Mouse (Mus musculus): ENCODE data around the gene Gm6169. TPM values are rescaled to one million over a fixed set of nuclear protein-coding genes. Genes with fewer than 3 reads are reported as not detected.

The Gm6169 gene
- polyA plus RNA-seq (2012; ENCODE audit: low replicate concordance) = not detected in 2 replicates

GRCm38 (mm10) chr13:97099187-97099852, at the start of gene Gm6169:
Gene Gm6169, minus strand, starts transcription at chr13:97099237.

GRCm38 (mm10) chr13:97137466-97138400, 38.7 kb upstream of the Gm6169 start, which contains the start of the genes Gfm2 and Nsa2:
Gene Gfm2, plus strand, starts transcription at chr13:97137937.
Gene Nsa2, minus strand, starts transcription at chr13:97137937.

DNA sequence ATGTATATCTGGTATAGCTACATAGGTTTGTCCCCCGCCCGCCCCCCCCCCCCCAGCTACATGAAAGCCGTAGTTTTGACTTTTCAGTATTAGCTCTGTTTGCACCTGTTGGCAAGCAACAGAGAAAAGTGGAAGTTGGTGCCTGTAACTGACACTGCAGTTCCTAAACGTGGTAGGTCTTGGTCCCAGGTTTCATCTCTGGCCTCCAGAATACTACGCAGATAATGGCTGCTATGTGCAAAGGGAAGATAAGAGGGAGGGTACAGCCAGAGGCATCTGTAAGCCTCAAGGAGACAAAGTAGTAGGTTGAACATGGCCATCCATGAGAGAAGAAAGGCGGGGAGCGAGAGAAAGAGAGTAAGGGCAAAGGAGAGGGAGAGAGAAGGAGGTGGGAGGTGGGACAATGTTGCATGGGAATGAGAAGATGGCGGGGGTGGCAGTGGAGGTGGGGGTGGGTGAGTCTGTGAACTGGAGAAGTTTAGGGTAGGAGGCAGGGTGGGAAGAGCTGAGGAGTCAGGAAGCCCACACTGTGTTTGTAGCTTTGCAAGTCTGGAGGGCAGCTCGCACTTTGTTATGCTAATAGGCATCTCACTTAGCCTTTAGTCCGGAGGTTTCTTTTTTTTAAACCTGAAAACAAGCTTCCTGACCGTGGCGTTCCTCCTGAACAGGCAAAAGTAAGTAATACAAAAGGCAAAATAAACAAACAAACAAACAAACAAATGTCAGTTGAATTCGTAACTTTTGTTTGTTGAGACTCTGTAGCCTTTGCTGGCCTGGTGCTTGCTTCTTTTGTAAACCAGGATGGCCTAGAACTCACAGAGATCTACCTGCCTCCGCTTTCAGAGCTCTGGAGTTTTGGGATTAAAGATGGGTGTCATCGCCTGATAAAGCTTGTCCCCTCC, 32.1 kb downstream of the Gm6169 start, which contains the start of gene Fam169a:
TSS of gene Fam169a (plus strand) at position 638 of the 902 bp plus-strand sequence.

Other genes with a start within 250 kb of the Gm6169 start
- gene Gcnt4, start 174.5 kb downstream of the Gm6169 start, polyA plus RNA-seq (2012; ENCODE audit: low replicate concordance) = not detected in 2 replicates
- not detected in 2 replicates for gene 1700029F12Rik, start 64.9 kb downstream of the Gm6169 start, polyA plus RNA-seq (2012; ENCODE audit: low replicate concordance)
- gene Fam169a, start 32.0 kb downstream of the Gm6169 start, polyA plus RNA-seq (2012; ENCODE audit: low replicate concordance) = 0.05 TPM in 1 of 2 replicates, not detected in the other
- 2.1 and 13.3 TPM in 2 replicates for gene Gfm2, start 38.7 kb upstream of the Gm6169 start, polyA plus RNA-seq (2012; ENCODE audit: low replicate concordance)
- 8.5 and 12.6 TPM in 2 replicates for gene Nsa2, start 38.7 kb upstream of the Gm6169 start, polyA plus RNA-seq (2012; ENCODE audit: low replicate concordance)
- 19.1 and 19.5 TPM in 2 replicates for gene Hexb, start 99.1 kb upstream of the Gm6169 start, polyA plus RNA-seq (2012; ENCODE audit: low replicate concordance)
- gene Enc1, start 141.9 kb upstream of the Gm6169 start, polyA plus RNA-seq (2012; ENCODE audit: low replicate concordance) = 1.1 and 2.6 TPM in 2 replicates